Mouse (Mus musculus) lung, embryonic 14.5 days (tissue): ENCODE data around the gene Sugt1. TPM values are rescaled to one million over a fixed set of nuclear protein-coding genes. Genes with fewer than 3 reads are reported as not detected.
A peak's percentile ranks its signal among the peaks of the same experiment; 100 is the strongest.

Experiments
- ATAC-seq: fragments of 200-750 bp; cut with Nextera tagmentation; 2 replicates; pipeline ENCODE4 v1.8.0; 2017; ENCODE audit warnings: mild to moderate bottlenecking, moderate TSS enrichment, moderate library complexity; ENCODE audit not compliant: insufficient read depth
- DNase-seq: peaks from one replicate; pipeline ENCODE4 v3.0.0-alpha.2; 2015
- H3K27ac ChIP-seq: fragments of 300-500 bp; sonication (generic); 2 replicates; pipeline ENCODE4 v1.5.1; 2014; ENCODE audit warnings: low read depth, mild to moderate bottlenecking, moderate library complexity
- H3K27me3 ChIP-seq: fragments of 300-500 bp; sonication (generic); 2 replicates; pipeline ENCODE4 v1.6.1; 2014; ENCODE audit warnings: low read length, control low read depth; ENCODE audit not compliant: insufficient read depth
- H3K36me3 ChIP-seq: fragments of 300-500 bp; sonication (generic); 2 replicates; pipeline ENCODE4 v1.6.1; 2014; ENCODE audit warnings: control low read depth; ENCODE audit not compliant: insufficient read depth
- H3K4me1 ChIP-seq: fragments of 300-500 bp; sonication (generic); 2 replicates; pipeline ENCODE4 v1.6.1; 2014; ENCODE audit warnings: antibody characterized with exemption, control low read depth; ENCODE audit not compliant: insufficient read depth
- H3K4me2 ChIP-seq: fragments of 300-500 bp; sonication (generic); 2 replicates; pipeline ENCODE4 v1.6.1; 2014; ENCODE audit warnings: mild to moderate bottlenecking
- H3K4me3 ChIP-seq: fragments of 300-500 bp; sonication (generic); 2 replicates; pipeline ENCODE4 v1.5.1; 2014; ENCODE audit warnings: low read depth, low read length
- H3K9ac ChIP-seq: fragments of 300-500 bp; sonication (generic); 2 replicates; pipeline ENCODE4 v1.6.1; 2014
- H3K9me3 ChIP-seq: fragments of 300-500 bp; sonication (generic); 2 replicates; pipeline ENCODE4 v1.6.1; 2016; ENCODE audit warnings: low read depth, low read length, control low read depth
- CTCF ChIP-seq: IDR thresholded peaks from 2 replicates; pipeline ENCODE4 v1.5.1; 2016; ENCODE audit warnings: antibody characterized with exemption, low read depth
- WGBS: fragments of 180-500 bp; shearing (Covaris S2); extraction: QIAGEN DNeasy Blood & Tissue Kit; methylation state at CpG from one replicate; pipeline ENCODE4 v1.1.7; 2014; 5-methylcytosine and 5-hydroxymethylcytosine counted together
- polyA plus RNA-seq: library from polyadenylated mRNA; unstranded; fragments of >200 nt; fragmentation: Nextera tagmentation; extraction: Ambion mirVana; gene quantifications from 2 replicates; pipeline ENCODE4 v1.2.1, GENCODE M21; 2014

Sugt1 gene
- 128 and 129 TPM in 2 replicates for polyA plus RNA-seq

DNA sequence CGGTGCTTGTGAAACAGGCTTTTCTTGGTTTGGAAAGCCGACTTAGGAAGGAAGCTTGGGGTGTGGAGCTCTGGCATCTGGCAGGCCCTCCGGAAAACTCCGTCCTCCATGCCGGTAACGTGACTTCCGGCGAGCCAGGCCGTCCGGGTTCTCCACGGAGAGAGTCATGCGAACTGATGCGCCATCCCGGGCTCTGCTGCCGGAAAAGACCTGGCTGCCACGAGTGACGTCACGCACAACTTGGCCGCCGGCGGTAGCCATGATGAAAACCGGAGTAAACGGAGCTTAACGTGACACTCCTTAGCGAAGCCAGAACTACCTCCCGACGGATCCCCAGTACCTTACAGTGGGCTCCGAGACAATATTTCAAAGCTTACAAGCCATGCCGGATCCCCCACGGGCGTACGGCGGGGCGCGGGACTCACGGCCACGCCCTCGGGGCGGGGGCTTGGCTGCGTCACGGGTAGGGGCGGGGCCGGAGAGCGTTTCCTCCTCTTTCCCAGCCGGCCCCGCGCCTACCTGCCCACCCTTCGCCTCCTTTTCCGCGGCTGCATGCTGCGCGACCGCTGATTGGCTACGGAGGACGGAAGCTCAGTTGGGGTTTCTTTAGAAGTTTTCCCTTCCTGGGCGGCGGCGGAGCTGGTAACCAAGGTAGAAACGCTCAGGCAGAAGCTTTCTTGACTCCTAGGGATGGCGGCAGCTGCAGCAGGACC is at the start of gene Sugt1:
Gene Sugt1 (plus strand): TSS at position 553 of the 713 bp plus-strand sequence.
- under 1% methylated on average over 60 of the region's 60 CpGs for WGBS
- H3K4me1 ChIP-seq = peaks cover 13% of the 10 kb centered on the region; the same call in 1 of the 2 replicates
- H3K27me3 ChIP-seq = no peaks in the 10 kb centered on the region
- peaks cover 11% of the 10 kb centered on the region; the same call in 1 of the 2 replicates for H3K36me3 ChIP-seq
- TF ChIP-seq CTCF = no peak
- ATAC-seq (peak; percentile 99), DNase-seq (peak; percentile 98)
- peak within 1 kb of the TSS; percentile 96 for H3K27ac ChIP-seq
- H3K4me2 ChIP-seq = peak within 1 kb of the TSS; percentile 90
- H3K9me3 ChIP-seq = no peaks in the 10 kb centered on the region
- H3K9ac ChIP-seq = peak within 1 kb of the TSS; percentile 67
- peak within 1 kb of the TSS; percentile 72 for H3K4me3 ChIP-seq

DNA sequence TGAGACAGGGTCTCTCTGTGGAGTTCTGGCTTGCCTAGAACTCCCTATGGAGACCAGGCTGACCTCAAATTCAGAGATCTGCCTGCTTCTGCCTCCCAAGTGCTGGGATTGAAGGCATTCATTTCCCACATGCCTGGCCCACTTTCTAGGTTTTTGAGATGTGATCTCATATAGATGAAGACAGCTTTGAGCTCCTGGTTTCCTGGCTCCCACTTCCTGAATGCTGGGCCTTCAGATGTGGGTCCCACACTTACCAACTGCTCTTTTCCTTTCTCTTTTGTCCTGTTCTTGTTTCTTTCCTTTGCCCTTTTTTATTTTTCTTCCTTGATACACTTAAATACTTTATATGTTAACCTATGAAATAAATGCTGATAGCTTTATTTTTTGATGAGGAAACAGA is 49.6 kb upstream of the Sugt1 start:
- H3K9ac ChIP-seq = no peak overlapping the region
- no peak overlapping the region for H3K4me3 ChIP-seq
- no peaks in the 10 kb centered on the region for H3K27me3 ChIP-seq
- peaks cover 8% of the 10 kb centered on the region; the same call in 1 of the 2 replicates for H3K4me1 ChIP-seq
- DNase-seq (no peak), ATAC-seq (no peak)
- no peak overlapping the region for H3K4me2 ChIP-seq
- no peaks in the 10 kb centered on the region for H3K9me3 ChIP-seq
- no peak overlapping the region for H3K27ac ChIP-seq
- no peaks in the 10 kb centered on the region for H3K36me3 ChIP-seq
- TF ChIP-seq CTCF = no peak

DNA sequence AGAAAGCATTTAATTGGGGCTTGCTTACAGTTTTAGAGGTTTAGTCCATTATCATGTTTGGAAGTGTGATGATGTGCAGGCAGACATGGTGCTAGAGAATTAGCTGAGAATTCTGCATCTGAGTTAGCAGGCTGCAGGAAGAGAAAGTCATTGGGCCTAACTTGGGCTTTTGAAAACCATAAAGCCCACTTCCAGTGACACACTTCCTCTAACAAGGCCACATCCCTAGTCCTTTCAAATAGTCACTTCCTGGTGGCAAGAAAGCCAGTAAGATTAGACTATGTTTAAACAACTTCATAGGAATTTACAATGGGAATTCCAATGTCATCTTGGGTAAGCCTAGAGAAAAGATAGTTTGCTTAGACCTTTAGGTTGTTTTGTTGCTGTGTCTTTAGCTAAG is 45.9 kb upstream of the Sugt1 start:
- Histone ChIP-seq H3K27me3 (no peaks in the 10 kb centered on the region), H3K4me3 (no peak overlapping the region), H3K4me2 (no peak overlapping the region), H3K9me3 (no peaks in the 10 kb centered on the region), H3K4me1 (no peaks in the 10 kb centered on the region), H3K27ac (no peak overlapping the region), H3K36me3 (no peaks in the 10 kb centered on the region), H3K9ac (no peak overlapping the region)
- DNase-seq (no peak), ATAC-seq (no peak)
- TF ChIP-seq CTCF = no peak

DNA sequence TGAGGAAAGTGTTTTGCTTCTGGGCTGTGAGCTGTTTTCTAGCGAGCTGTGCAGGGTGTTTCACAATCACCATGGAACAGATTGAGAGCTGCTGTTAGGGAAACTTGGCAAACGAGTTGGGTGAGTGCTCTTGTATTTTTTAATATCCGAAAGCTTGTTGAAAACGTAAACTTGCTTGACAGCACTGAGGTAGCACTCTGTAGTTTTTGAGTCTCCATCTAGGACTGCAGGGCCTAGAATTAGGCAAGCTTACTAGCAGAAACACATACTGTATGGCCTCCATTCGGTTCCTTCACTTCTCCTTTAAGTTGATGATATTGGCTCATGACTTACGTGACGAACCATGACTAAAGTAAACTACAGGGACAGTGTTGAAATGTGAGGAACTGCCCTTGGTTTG is 38.1 kb upstream of the Sugt1 start:
- WGBS = 27% methylated on average over 7 of the region's 7 CpGs
- Histone ChIP-seq H3K4me3 (no peak overlapping the region), H3K36me3 (no peaks in the 10 kb centered on the region), H3K9me3 (no peaks in the 10 kb centered on the region; the same call in 1 of the 2 replicates), H3K4me1 (no peaks in the 10 kb centered on the region), H3K9ac (no peak overlapping the region), H3K27me3 (no peaks in the 10 kb centered on the region), H3K4me2 (peak overlapping the region; percentile 23; the same call in 1 of the 2 replicates), H3K27ac (peak overlapping the region; percentile 21; the same call in 1 of the 2 replicates)
- TF ChIP-seq CTCF = no peak
- ATAC-seq = peak; percentile 87
- DNase-seq = peak; percentile 90

DNA sequence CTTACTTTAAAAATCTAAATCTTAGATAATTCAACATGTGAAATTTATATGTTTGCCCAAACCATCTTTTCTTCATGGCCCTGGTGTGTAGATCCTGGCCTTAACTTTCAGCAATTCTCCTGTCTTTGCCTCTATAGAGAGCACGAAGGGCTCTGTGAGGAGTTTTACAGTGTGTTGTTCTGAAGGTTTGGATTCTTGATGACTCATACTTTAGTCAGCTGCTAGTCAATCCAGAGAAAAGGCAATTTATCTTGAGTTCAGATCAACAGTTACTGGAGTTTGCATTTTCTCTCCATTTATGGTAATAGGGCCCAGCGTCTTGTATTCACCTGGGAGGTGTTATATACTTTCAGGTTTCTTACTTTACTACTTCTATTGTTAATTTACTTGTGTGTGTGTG is 35.6 kb upstream of the Sugt1 start:
- ATAC-seq (no peak), DNase-seq (no peak)
- H3K27ac ChIP-seq = no peak overlapping the region
- no peaks in the 10 kb centered on the region for H3K36me3 ChIP-seq
- H3K4me1 ChIP-seq = no peaks in the 10 kb centered on the region
- H3K9ac ChIP-seq = no peak overlapping the region
- no peak overlapping the region for H3K4me3 ChIP-seq
- no peak overlapping the region for H3K4me2 ChIP-seq
- no peaks in the 10 kb centered on the region for H3K27me3 ChIP-seq
- WGBS = 93% methylated on average over 2 of the region's 2 CpGs
- no peaks in the 10 kb centered on the region; the same call in 1 of the 2 replicates for H3K9me3 ChIP-seq
- no peak for TF ChIP-seq CTCF

DNA sequence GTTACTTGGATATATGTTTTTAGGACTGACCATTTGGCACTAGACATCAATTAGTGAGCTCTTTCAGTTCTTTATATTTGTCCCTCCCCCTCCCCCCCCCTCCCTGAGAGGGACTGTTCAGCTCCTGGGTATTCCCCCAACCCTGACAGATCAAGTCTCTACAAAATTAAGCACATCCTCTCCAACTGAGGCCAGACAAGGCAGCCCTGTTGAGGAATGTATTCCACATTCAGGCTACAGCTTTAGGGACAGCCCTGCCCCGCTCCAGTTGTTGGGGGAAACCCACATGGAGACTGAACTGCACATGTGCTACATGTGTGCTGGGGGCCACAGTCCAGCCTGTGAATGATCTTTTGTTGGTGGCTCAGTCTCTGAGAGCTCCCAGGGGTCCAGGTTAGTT is 34.6 kb upstream of the Sugt1 start:
- 88% methylated on average over 1 of the region's 1 CpGs for WGBS
- Histone ChIP-seq H3K9ac (no peak overlapping the region), H3K36me3 (no peaks in the 10 kb centered on the region), H3K4me2 (no peak overlapping the region), H3K4me1 (no peaks in the 10 kb centered on the region), H3K9me3 (no peaks in the 10 kb centered on the region; the same call in 1 of the 2 replicates), H3K4me3 (no peak overlapping the region), H3K27me3 (no peaks in the 10 kb centered on the region), H3K27ac (no peak overlapping the region)
- no peak for DNase-seq
- no peak for TF ChIP-seq CTCF
- no peak for ATAC-seq

DNA sequence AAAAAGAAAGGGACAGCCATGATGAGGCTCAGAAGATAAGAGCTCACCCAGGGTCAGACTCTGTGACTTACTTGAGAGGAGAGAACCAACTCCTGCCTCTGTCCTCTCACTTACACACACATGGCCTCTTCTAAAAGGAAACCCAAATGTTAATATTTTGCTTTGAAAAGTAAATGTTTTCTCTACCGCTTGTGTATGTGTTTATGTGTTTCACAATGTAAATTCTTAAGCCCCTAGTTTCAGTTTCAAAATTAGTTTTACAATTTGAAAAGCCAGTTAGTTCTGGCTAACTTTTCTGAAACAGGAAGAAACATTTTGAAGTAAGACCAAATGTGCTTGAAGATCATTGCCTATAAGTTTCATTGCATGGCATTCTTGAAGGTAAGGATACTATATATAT is 29.7 kb upstream of the Sugt1 start:
- H3K27me3 ChIP-seq = no peaks in the 10 kb centered on the region
- no peaks in the 10 kb centered on the region for H3K4me1 ChIP-seq
- 63% methylated on average over 1 of the region's 1 CpGs for WGBS
- DNase-seq (no peak), ATAC-seq (no peak)
- H3K27ac ChIP-seq = 0 out of 2 replicates have a peak overlapping the region, but pooled peaks have one; percentile 38
- H3K9ac ChIP-seq = no peak overlapping the region; the same call in 1 of the 2 replicates
- peaks cover 9% of the 10 kb centered on the region for H3K36me3 ChIP-seq
- TF ChIP-seq CTCF = no peak
- no peak overlapping the region for H3K4me3 ChIP-seq
- H3K4me2 ChIP-seq = no peak overlapping the region
- H3K9me3 ChIP-seq = no peaks in the 10 kb centered on the region; the same call in 1 of the 2 replicates
